Mouse (Mus musculus) CH12.LX (cell line): ENCODE results near the gene Pcx. TPM values are rescaled to one million over a fixed set of nuclear protein-coding genes. Genes with fewer than 3 reads are reported as not detected.

Source experiments
- DNase-seq: peaks from one replicate; pipeline ENCODE4 v3.0.0-alpha.2; 2013; ENCODE audit errors: extremely low read depth
- H3K27ac ChIP-seq: 2 replicates; pipeline ENCODE4 v1.5.1; 2012; ENCODE audit warnings: low read depth, mild to moderate bottlenecking, control low read depth, moderate library complexity; ENCODE audit not compliant: insufficient read depth
- H3K27me3 ChIP-seq: replicated peaks from 2 replicates; pipeline ENCODE3; 2012; ENCODE audit warnings: inconsistent platforms
- H3K36me3 ChIP-seq, 2 experiments: replicated peaks in 1 of 2; 2 replicates each; pipeline versions ENCODE3 to v1.6.1; 2012; ENCODE audit warnings: inconsistent platforms in 1 of 2, low read length in 1 of 2, mild to moderate bottlenecking in 1 of 2, mixed read lengths in 1 of 2, moderate library complexity in 1 of 2; ENCODE audit not compliant: control insufficient read depth in 1 of 2, insufficient read depth in 1 of 2
- H3K4me1 ChIP-seq, 2 experiments: 2 replicates each; pipeline ENCODE4 v1.6.1; 2012; ENCODE audit warnings: inconsistent platforms in 1 of 2, moderate library complexity in 1 of 2; ENCODE audit not compliant: insufficient read depth in 2 of 2, control insufficient read depth in 1 of 2
- H3K4me2 ChIP-seq: 2 replicates; pipeline ENCODE4 v1.6.1; 2012; ENCODE audit warnings: low read depth, mild to moderate bottlenecking, control low read depth; ENCODE audit not compliant: poor library complexity, insufficient read depth, severe bottlenecking
- H3K4me3 ChIP-seq, 3 experiments: fragments of 150-350 bp in 1 of 3; sonication (generic) in 1 of 3; replicated peaks in 1 of 3; 2 replicates each; pipeline versions ENCODE3 to v1.5.1; 2011 to 2012; ENCODE audit warnings: low read depth in 2 of 3, low read length in 2 of 3, mild to moderate bottlenecking in 2 of 3, moderate library complexity in 2 of 3, control low read depth in 1 of 3, improper control_type of control experiment in 1 of 3, inconsistent platforms in 1 of 3, mixed read lengths in 1 of 3; ENCODE audit not compliant: poor library complexity in 1 of 3
- H3K79me2 ChIP-seq: replicated peaks from 2 replicates; pipeline ENCODE4 v1.6.1; 2012; ENCODE audit warnings: mild to moderate bottlenecking, moderate library complexity; ENCODE audit not compliant: control insufficient read depth, poor library complexity, insufficient read depth, severe bottlenecking; ENCODE audit errors: extremely low read depth
- H3K9ac ChIP-seq: 2 replicates; pipeline ENCODE4 v1.6.1; 2012; ENCODE audit warnings: low read depth, mild to moderate bottlenecking, control low read depth, moderate library complexity; ENCODE audit not compliant: insufficient read depth
- H3K9me3 ChIP-seq: replicated peaks from 2 replicates; pipeline ENCODE3; 2012; ENCODE audit warnings: low read length, inconsistent platforms, mixed read lengths
- CHD1 ChIP-seq: IDR thresholded peaks from 2 replicates; pipeline ENCODE4 v1.6.1; 2012; ENCODE audit warnings: low read depth, low read length, improper control_type of control experiment, inconsistent platforms
- CTCF ChIP-seq, 2 experiments: IDR thresholded peaks in 1 of 2; conservative IDR thresholded peaks in 1 of 2; 2 replicates each; pipeline ENCODE4 v1.5.1; 2011 to 2012; ENCODE audit warnings: low read depth in 2 of 2, low read length in 2 of 2, improper control_type of control experiment in 1 of 2, inconsistent platforms in 1 of 2, mild to moderate bottlenecking in 1 of 2, moderate library complexity in 1 of 2
- E2F4 ChIP-seq: IDR thresholded peaks from 2 replicates; pipeline ENCODE4 v1.6.1; 2011; ENCODE audit warnings: low read depth, low read length, improper control_type of control experiment; ENCODE audit not compliant: insufficient replicate concordance
- ELF1 ChIP-seq: IDR thresholded peaks from 2 replicates; pipeline ENCODE4 v1.6.1; 2014; ENCODE audit warnings: low read depth, mild to moderate bottlenecking, inconsistent platforms, low read length, improper control_type of control experiment
- EP300 ChIP-seq: IDR thresholded peaks from 2 replicates; pipeline ENCODE4 v1.6.1; 2011; ENCODE audit warnings: low read length, improper control_type of control experiment
- ETS1 ChIP-seq: conservative IDR thresholded peaks from 2 replicates; pipeline ENCODE4 v1.6.1; 2012; ENCODE audit warnings: low read depth, mild to moderate bottlenecking, inconsistent platforms, low read length, improper control_type of control experiment, moderate library complexity
- GABPA ChIP-seq: IDR thresholded peaks from 2 replicates; pipeline ENCODE4 v1.6.1; 2012; ENCODE audit warnings: low read depth, low read length, improper control_type of control experiment, inconsistent platforms; ENCODE audit not compliant: insufficient replicate concordance
- HCFC1 ChIP-seq: IDR thresholded peaks from 2 replicates; pipeline ENCODE4 v1.6.1; 2012; ENCODE audit warnings: low read depth, mild to moderate bottlenecking, inconsistent platforms, low read length, improper control_type of control experiment
- IRF4 ChIP-seq: IDR thresholded peaks from 2 replicates; pipeline ENCODE4 v1.6.1; 2014; ENCODE audit warnings: low read depth, mild to moderate bottlenecking, inconsistent platforms, low read length, improper control_type of control experiment
- KAT2A ChIP-seq: IDR thresholded peaks from 2 replicates; pipeline ENCODE4 v1.6.1; 2012; ENCODE audit warnings: low read length, improper control_type of control experiment, inconsistent platforms; ENCODE audit not compliant: insufficient replicate concordance
- MAFK ChIP-seq: IDR thresholded peaks from 2 replicates; pipeline ENCODE4 v1.6.1; 2011; ENCODE audit warnings: low read length, improper control_type of control experiment; ENCODE audit not compliant: insufficient replicate concordance
- MEF2A ChIP-seq: IDR thresholded peaks from 2 replicates; pipeline ENCODE4 v1.6.1; 2014; ENCODE audit warnings: low read depth, mild to moderate bottlenecking, inconsistent platforms, low read length, improper control_type of control experiment, borderline replicate concordance
- MYC ChIP-seq: IDR thresholded peaks from 2 replicates; pipeline ENCODE4 v1.6.1; 2011; ENCODE audit warnings: low read depth, mild to moderate bottlenecking, improper control_type of control experiment, low read length
- NELFE ChIP-seq: IDR thresholded peaks from 2 replicates; pipeline ENCODE4 v1.6.1; 2011; ENCODE audit warnings: low read depth, low read length, improper control_type of control experiment
- PAX5 ChIP-seq: IDR thresholded peaks from 2 replicates; pipeline ENCODE4 v1.6.1; 2012; ENCODE audit warnings: low read length, inconsistent platforms, mixed read lengths
- POLR2A ChIP-seq: IDR thresholded peaks from 2 replicates; pipeline ENCODE4 v1.6.1; 2011; ENCODE audit warnings: low read depth, mild to moderate bottlenecking, improper control_type of control experiment, low read length
- POLR2AphosphoS2 ChIP-seq: IDR thresholded peaks from 2 replicates; pipeline ENCODE4 v1.6.1; 2011; ENCODE audit warnings: low read depth, low read length, improper control_type of control experiment
- RCOR1 ChIP-seq: conservative IDR thresholded peaks from 2 replicates; pipeline ENCODE4 v1.6.1; 2012; ENCODE audit warnings: low read depth, mild to moderate bottlenecking, inconsistent platforms, low read length, improper control_type of control experiment
- SIN3A ChIP-seq: IDR thresholded peaks from 2 replicates; pipeline ENCODE4 v1.6.1; 2012; ENCODE audit warnings: low read length, improper control_type of control experiment, inconsistent platforms
- TBP ChIP-seq: conservative IDR thresholded peaks from 2 replicates; pipeline ENCODE4 v1.6.1; 2011; ENCODE audit warnings: low read depth, low read length, improper control_type of control experiment
- TCF12 ChIP-seq: IDR thresholded peaks from 2 replicates; pipeline ENCODE4 v1.6.1; 2014; ENCODE audit warnings: low read depth, mild to moderate bottlenecking, inconsistent platforms, low read length, improper control_type of control experiment
- ZC3H11A ChIP-seq: IDR thresholded peaks from 2 replicates; pipeline ENCODE4 v1.6.1; 2012; ENCODE audit warnings: low read depth, mild to moderate bottlenecking, inconsistent platforms, low read length, improper control_type of control experiment
- ZKSCAN1 ChIP-seq: IDR thresholded peaks from 2 replicates; pipeline ENCODE4 v1.6.1; 2012; ENCODE audit warnings: low read depth, inconsistent platforms, low read length, improper control_type of control experiment, borderline replicate concordance
- ZMIZ1 ChIP-seq: IDR thresholded peaks from 2 replicates; pipeline ENCODE4 v1.6.1; 2012; ENCODE audit warnings: low read depth, mild to moderate bottlenecking, inconsistent platforms, low read length, improper control_type of control experiment
- ZNF384 ChIP-seq: IDR thresholded peaks from 2 replicates; pipeline ENCODE4 v1.6.1; 2012; ENCODE audit warnings: low read depth, low read length, improper control_type of control experiment, inconsistent platforms
- dilution Hi-C: fragments of 300-500 bp; cut with MboI; formaldehyde crosslinking; loops from 2 replicates; pipeline ENCODE4 v1.14.3; 2020; ENCODE audit warnings: low sequenced_read_pairs; ENCODE audit not compliant: extremely low pct_unique_long_range_greater_than_20kb, extremely low pct_ligation_motif_present
- in situ Hi-C: fragments of 300-500 bp; cut with MboI; formaldehyde crosslinking; loops from 3 replicates; pipeline ENCODE4 v1.14.3; 2019; ENCODE audit warnings: low sequenced_read_pairs, low pct_ligation_motif_present, low pct_unique_long_range_greater_than_20kb, mixed read lengths
- polyA plus RNA-seq: library from polyadenylated mRNA; unstranded; fragments of >175 nt; gene quantifications from 2 replicates; pipeline ENCODE4 v1.2.1, GENCODE M21; 2012; ENCODE audit warnings: low read depth; ENCODE audit not compliant: insufficient read length
- total RNA-seq, 2 experiments: library from RNA; depleted of rRNA; stranded (reverse); fragments of 300-350 nt in 1 of 2; fragments of >200 nt in 1 of 2; gene quantifications; 2 replicates each; pipeline ENCODE4 v1.2.3; 2012 to 2014

Gene Pcx
- total and polyA plus RNA-seq, 3 experiments, result 7.7 to 14.2 (median 10.7) TPM

- no peaks in the 10 kb centered on the region for H3K36me3 ChIP-seq
- dilution Hi-C loops, result no loop called here
- H3K27ac ChIP-seq, result no peak overlapping the region
- no peaks in the 10 kb centered on the region for H3K9me3 ChIP-seq
- in situ Hi-C loops, result loop anchor here (25.0 kb wide), 2 partner anchors 215 to 340 kb away; partner anchors contain the start of genes Ctsf and Npas4
- H3K27me3 ChIP-seq, result peaks cover 9% of the 10 kb centered on the region
- no peak overlapping the region for H3K4me2 ChIP-seq
- H3K4me1 ChIP-seq, result no peaks in the 10 kb centered on the region
- H3K79me2 ChIP-seq, result no peaks in the 10 kb centered on the region
- no peak overlapping the region for H3K9ac ChIP-seq
- DNase-seq, result no peak
- H3K4me3 ChIP-seq, result no peak overlapping the region
- TF ChIP-seq ZMIZ1 (no peak), KAT2A (no peak), MYC (no peak), ZKSCAN1 (no peak), POLR2A (no peak), MEF2A (no peak), ZC3H11A (no peak), MAFK (no peak), SIN3A (no peak), EP300 (no peak), E2F4 (no peak), NELFE (no peak), IRF4 (no peak), POLR2AphosphoS2 (no peak), RCOR1 (no peak), TCF12 (no peak), ELF1 (no peak), CTCF (conservative IDR thresholded peaks at IDR 0.05 in 1 of 2, IDR thresholded peaks at IDR 0.05 in 1 of 2; ENCODE audit: low read depth in 2 of 2, low read length in 2 of 2) (no peak), GABPA (no peak), HCFC1 (no peak)
These were observed 136.7 kb downstream of the Pcx start for GRCm38 (mm10) chr19:4646917-4647492.

- Histone ChIP-seq H3K9me3 (no peaks in the 10 kb centered on the region), H3K27ac (no peak overlapping the region), H3K27me3 (peaks cover 2% of the 10 kb centered on the region), H3K36me3 (no peaks in the 10 kb centered on the region), H3K9ac (no peak overlapping the region), H3K4me2 (no peak overlapping the region), H3K4me1 (peaks cover 0 to 3% of the 10 kb centered on the region in 2 experiments; a peak in 2 of 4 replicates), H3K4me3 (no peak overlapping the region), H3K79me2 (no peaks in the 10 kb centered on the region)
- dilution Hi-C loops (no loop called here), in situ Hi-C loops (no loop called here)
- DNase-seq, result no peak
- TF ChIP-seq ELF1 (no peak), RCOR1 (no peak), CHD1 (no peak), IRF4 (no peak), MAFK (no peak), TBP (no peak), ZC3H11A (no peak), ZKSCAN1 (no peak), ZNF384 (no peak), ETS1 (no peak), SIN3A (no peak), PAX5 (no peak), NELFE (no peak), MYC (no peak), CTCF (conservative IDR thresholded peaks at IDR 0.05 in 1 of 2, IDR thresholded peaks at IDR 0.05 in 1 of 2; ENCODE audit: low read depth in 2 of 2, low read length in 2 of 2) (no peak), EP300 (no peak)
These were observed 147.9 kb downstream of the Pcx start for GRCm38 (mm10) chr19:4658156-4658555.
